9 mouse cellular contexts compared by ENCODE assay signal in genomic region chr17:84365791-84366301, GRCm38 (mm10).
A peak's percentile ranks its signal among the peaks of the same experiment; 100 is the strongest.
DNase-seq lines count a peak whose midpoint lies in the region; ATAC-seq and TF ChIP-seq lines count a peak whose summit lies in the region.
"Had no signal": no experiment of that assay in that cellular context is flagged by ENCODE, and none has a peak within 500 bp of the region (broad histone marks: within the 10 kb centered on the region; RNA-seq: fewer than 3 reads in every experiment).

No protein-coding gene starts in this region.

- WGBS in liver, postnatal 0 days (ENCODE audit: insufficient replicate concordance) = 53% methylated on average over 6 of the region's 6 CpGs
- WGBS in hindbrain, embryonic 10.5 days = 54% methylated on average over 6 of the region's 6 CpGs
- WGBS in limb, embryonic 12.5 days = 10% methylated on average over 6 of the region's 6 CpGs
- WGBS in stomach, embryonic 15.5 days = 30% methylated on average over 6 of the region's 6 CpGs

- no peak overlapping the region for H3K4me2 ChIP-seq in liver, postnatal 0 days (ENCODE audit: low read depth, low read length)
- peak overlapping the region; percentile 19; the same call in 1 of the 2 replicates for H3K4me2 ChIP-seq in limb, embryonic 12.5 days
- H3K4me2 ChIP-seq in stomach, embryonic 15.5 days = peak overlapping the region; percentile 2; the same call in 1 of the 2 replicates

- no peaks in the 10 kb centered on the region for H3K27me3 ChIP-seq in liver, postnatal 0 days (ENCODE audit: insufficient read depth, low read length)
- H3K27me3 ChIP-seq in hindbrain, embryonic 10.5 days (ENCODE audit: insufficient read depth, poor library complexity, severe bottlenecking) = no peaks in the 10 kb centered on the region
- no peaks in the 10 kb centered on the region for H3K27me3 ChIP-seq in limb, embryonic 12.5 days
- H3K27me3 ChIP-seq in stomach, embryonic 15.5 days (replicated peaks) = no peaks in the 10 kb centered on the region

- no peak overlapping the region for H3K4me3 ChIP-seq in liver, postnatal 0 days (ENCODE audit: low read depth, low read length)
- no peak overlapping the region for H3K4me3 ChIP-seq in hindbrain, embryonic 10.5 days
- H3K4me3 ChIP-seq in limb, embryonic 12.5 days (replicated peaks) = no peak overlapping the region
- H3K4me3 ChIP-seq in stomach, embryonic 15.5 days (replicated peaks) = no peak overlapping the region

- H3K9me3 ChIP-seq in liver, postnatal 0 days (ENCODE audit: low read length) = no peaks in the 10 kb centered on the region
- no peaks in the 10 kb centered on the region for H3K9me3 ChIP-seq in hindbrain, embryonic 10.5 days
- H3K9me3 ChIP-seq in limb, embryonic 12.5 days = no peaks in the 10 kb centered on the region
- no peaks in the 10 kb centered on the region for H3K9me3 ChIP-seq in stomach, embryonic 15.5 days

- TF ChIP-seq EP300 in liver, postnatal 0 days (IDR thresholded peaks at IDR 0.05; ENCODE audit: low read depth) = no peak

- no peak for TF ChIP-seq CTCF in liver, postnatal 0 days (IDR thresholded peaks at IDR 0.05; ENCODE audit: low read depth)

- peak overlapping the region; percentile 48; the same call in 1 of the 2 replicates for H3K27ac ChIP-seq in liver, postnatal 0 days (ENCODE audit: low read depth)
- peak overlapping the region; percentile 77 for H3K27ac ChIP-seq in hindbrain, embryonic 10.5 days
- peak overlapping the region; percentile 93 for H3K27ac ChIP-seq in limb, embryonic 12.5 days
- peak overlapping the region; percentile 88 for H3K27ac ChIP-seq in stomach, embryonic 15.5 days
- H3K27ac ChIP-seq: liver, embryonic 14.5 days had no signal

- H3K9ac ChIP-seq in liver, postnatal 0 days (replicated peaks) = no peak overlapping the region
- H3K9ac ChIP-seq in limb, embryonic 12.5 days (replicated peaks) = no peak overlapping the region
- no peak overlapping the region for H3K9ac ChIP-seq in stomach, embryonic 15.5 days
- H3K9ac ChIP-seq: liver, embryonic 14.5 days had no signal

- H3K4me1 ChIP-seq in liver, postnatal 0 days (ENCODE audit: insufficient read depth) = peaks cover 10% of the 10 kb centered on the region
- peaks cover 53% of the 10 kb centered on the region for H3K4me1 ChIP-seq in hindbrain, embryonic 10.5 days (replicated peaks)
- H3K4me1 ChIP-seq in limb, embryonic 12.5 days (replicated peaks) = peaks cover 80% of the 10 kb centered on the region
- peaks cover 35% of the 10 kb centered on the region for H3K4me1 ChIP-seq in stomach, embryonic 15.5 days

- peaks cover 7% of the 10 kb centered on the region for H3K36me3 ChIP-seq in liver, postnatal 0 days (replicated peaks; ENCODE audit: insufficient read depth, low read length)
- H3K36me3 ChIP-seq in hindbrain, embryonic 10.5 days = no peaks in the 10 kb centered on the region; the same call in 1 of the 2 replicates
- H3K36me3 ChIP-seq in limb, embryonic 12.5 days = peaks cover 5% of the 10 kb centered on the region; the same call in 1 of the 2 replicates
- H3K36me3 ChIP-seq in stomach, embryonic 15.5 days = no peaks in the 10 kb centered on the region

- no peak for ATAC-seq in liver, postnatal 0 days
- peak; percentile 89 for ATAC-seq in limb, embryonic 12.5 days (ENCODE audit: insufficient number of reproducible peaks, insufficient read depth, low FRiP score, low TSS enrichment, low read depth)
- ATAC-seq in stomach, embryonic 15.5 days (ENCODE audit: insufficient read depth, low FRiP score, low read depth) = peak; percentile 85

- DNase-seq in liver, postnatal 0 days = no peak
- no peak for DNase-seq in liver
- DNase-seq in hindbrain, embryonic 10.5 days (ENCODE audit: low spot score) = peak; percentile 27
- no peak for DNase-seq in frontal cortex, postnatal 36 days (ENCODE audit: low spot score in 2 of 2)
- no peak for DNase-seq in right cerebral cortex, postnatal 25 days
- DNase-seq in urinary bladder, postnatal 4 days (ENCODE audit: low spot score in 2 of 2) = no peak
